Mouse (Mus musculus) spleen, postnatal 0 days (tissue): ENCODE results near the gene Kif14. TPM values are rescaled to one million over a fixed set of nuclear protein-coding genes. Genes with fewer than 3 reads are reported as not detected.

Source experiments
- polyA plus RNA-seq: library from polyadenylated mRNA; unstranded; fragments of >200 nt; fragmentation: Nextera tagmentation; extraction: Ambion mirVana; gene quantifications from 2 replicates; pipeline ENCODE4 v1.2.1, GENCODE M21; 2015

Gene Kif14
- polyA plus RNA-seq: 5.7 TPM in 2 replicates

DNA sequence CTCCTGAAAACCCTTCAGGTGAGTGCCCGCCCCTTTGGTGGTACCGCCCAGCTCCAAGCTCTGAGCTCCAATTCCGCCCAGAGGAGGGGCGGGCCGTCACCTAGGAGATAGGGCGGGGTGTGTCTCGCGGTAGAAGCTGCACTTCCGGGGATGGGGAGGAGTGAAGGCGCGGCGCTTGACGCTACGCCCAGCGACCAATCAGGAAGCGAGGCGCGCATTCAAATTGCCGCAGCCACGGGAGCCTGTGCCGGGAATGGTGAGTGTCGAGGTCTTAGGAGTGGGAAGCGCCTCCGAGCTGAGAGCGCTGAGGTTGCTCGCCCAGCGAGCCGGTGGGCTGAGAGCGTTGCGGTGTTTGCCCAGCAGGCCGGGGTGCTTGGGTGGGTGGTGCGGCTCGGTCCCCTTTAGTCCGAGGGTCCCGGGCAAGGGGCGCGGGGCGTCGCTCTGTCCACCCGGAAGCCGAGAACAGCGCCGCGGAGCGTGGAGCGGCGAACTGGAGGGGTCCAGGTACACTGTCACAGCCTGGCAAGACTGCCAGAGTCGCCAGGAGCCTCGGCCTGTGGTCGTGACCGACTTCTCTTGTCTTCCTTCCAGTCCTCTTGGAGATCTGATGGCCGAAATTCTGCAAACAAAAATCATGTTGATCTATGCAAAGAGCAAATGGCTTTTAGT is at the start of gene Kif14:
Gene Kif14 (plus strand): TSS at position 201 of the 669 bp plus-strand sequence.

Other genes with a start within 250 kb of the Kif14 start
- 0.11 TPM in 1 of 2 replicates, not detected in the other for gene Inava, start 232.1 kb upstream of the Kif14 start, polyA plus RNA-seq
- gene Gpr25, start 205.5 kb upstream of the Kif14 start, polyA plus RNA-seq: not detected in 2 replicates
- gene Camsap2, start 120.2 kb upstream of the Kif14 start, polyA plus RNA-seq: 8.9 and 10.2 TPM in 2 replicates
- gene Ddx59, start 51.1 kb upstream of the Kif14 start, polyA plus RNA-seq: 7.4 and 7.9 TPM in 2 replicates
- gene Zfp281, start 158.6 kb downstream of the Kif14 start, polyA plus RNA-seq: 6.8 and 7.4 TPM in 2 replicates